Mouse (Mus musculus): ENCODE data around the gene Mid1.
"Not testable (repeated sequence)": the region's sequence is repeated elsewhere in the genome, so short reads cannot be mapped to it uniquely, and the experiment has no call there.

Mid1 gene

GRCm38 (mm10) chrX:170015883-170016282 is 330.9 kb downstream of the Mid1 start:
- DNase-seq (ENCODE audit: low read depth, low spot score), result not testable (repeated sequence)

- peak; percentile 69 for DNase-seq (ENCODE audit: low read depth, low spot score)
These were observed 332.6 kb downstream of the Mid1 start for GRCm38 (mm10) chrX:170017333-170018245.

- peak; percentile 51 for DNase-seq (ENCODE audit: low read depth, low spot score)
These were observed 333.7 kb downstream of the Mid1 start for GRCm38 (mm10) chrX:170018571-170019218.

GRCm38 (mm10) chrX:170019219-170019953 is 334.4 kb downstream of the Mid1 start:
- not testable (repeated sequence) for DNase-seq (ENCODE audit: low read depth, low spot score)

DNA sequence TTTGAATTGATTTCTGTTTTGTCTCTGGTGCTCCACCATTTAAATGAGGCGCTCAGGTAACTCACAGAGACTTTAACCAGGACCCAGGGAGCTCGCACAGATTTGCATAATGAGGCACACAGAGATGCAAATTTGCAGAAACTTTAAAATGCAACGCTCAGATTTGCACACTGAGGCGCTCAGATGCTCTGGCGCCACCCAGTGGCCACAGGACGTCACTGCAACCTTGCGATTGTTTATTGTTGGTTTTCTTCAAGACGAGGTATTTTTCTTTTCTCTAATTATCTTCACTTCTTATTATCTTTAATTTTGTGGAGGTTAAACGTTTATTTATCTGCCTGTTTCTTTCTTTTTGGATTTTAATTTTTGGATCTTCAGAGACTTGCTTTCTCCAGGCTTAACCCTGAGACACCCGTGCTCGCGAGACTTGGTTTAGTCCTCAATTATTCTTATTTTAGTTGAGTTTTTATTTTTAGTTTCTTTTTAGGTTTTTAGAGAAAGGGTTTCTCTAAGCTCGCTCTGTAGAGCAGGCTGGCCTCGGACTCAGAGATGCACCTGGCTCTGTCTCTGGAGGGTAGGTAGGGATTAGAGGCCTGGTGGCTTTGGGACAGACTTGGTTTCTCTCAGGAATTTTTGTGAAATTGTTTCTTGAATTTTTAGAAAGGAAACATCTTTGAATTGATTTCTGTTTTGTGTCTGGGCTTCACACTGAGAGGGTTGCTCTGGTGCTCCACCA is 335.1 kb downstream of the Mid1 start:
- DNase-seq (ENCODE audit: low read depth, low spot score), result peak; percentile 97

- DNase-seq (ENCODE audit: low read depth, low spot score), result peak; percentile 94
These were observed 335.7 kb downstream of the Mid1 start for GRCm38 (mm10) chrX:170020690-170021050.

- peak; percentile 60 for DNase-seq (ENCODE audit: low read depth, low spot score)
These were observed 336.2 kb downstream of the Mid1 start for GRCm38 (mm10) chrX:170021205-170021604.

- peak; percentile 92 for DNase-seq (ENCODE audit: low read depth, low spot score)
These were observed 336.9 kb downstream of the Mid1 start for GRCm38 (mm10) chrX:170021750-170022461.
